Mouse (Mus musculus) intestine, embryonic 14.5 days (tissue): ENCODE measurements at regions not wholly inside any gene's neighbourhood (a gene's known extent, or its start where the extent isn't known, plus 50 kb on each side); places are given as distances from the start of the nearest gene placed in this dataset.

ENCODE experiments used
- ATAC-seq: fragments of 200-750 bp; cut with Nextera tagmentation; replicated peaks from 2 replicates; pipeline ENCODE4 v1.8.0; 2017; ENCODE audit warnings: low read depth, moderate number of reproducible peaks, moderate TSS enrichment, moderate library complexity; ENCODE audit not compliant: low FRiP score, low TSS enrichment
- DNase-seq: peaks from one replicate; pipeline ENCODE4 v3.0.0-alpha.2; 2018; ENCODE audit warnings: low spot score
- H3K27ac ChIP-seq: fragments of 300-500 bp; sonication (generic); 2 replicates; pipeline ENCODE4 v1.5.1; 2014; ENCODE audit warnings: low read depth, mild to moderate bottlenecking, control low read depth
- H3K27me3 ChIP-seq: fragments of 300-500 bp; sonication (generic); replicated peaks from 2 replicates; pipeline ENCODE4 v1.6.1; 2014; ENCODE audit warnings: low read length, control low read depth; ENCODE audit not compliant: control insufficient read depth, insufficient read depth
- H3K36me3 ChIP-seq: fragments of 300-500 bp; sonication (generic); 2 replicates; pipeline ENCODE4 v1.6.1; 2014; ENCODE audit warnings: low read length, control low read depth; ENCODE audit not compliant: control insufficient read depth, insufficient read depth
- H3K4me1 ChIP-seq: fragments of 300-500 bp; sonication (generic); replicated peaks from 2 replicates; pipeline ENCODE4 v1.6.1; 2014; ENCODE audit warnings: low read length, control low read depth, mixed read lengths; ENCODE audit not compliant: control insufficient read depth, insufficient read depth
- H3K4me2 ChIP-seq: fragments of 300-500 bp; sonication (generic); 2 replicates; pipeline ENCODE4 v1.6.1; 2014; ENCODE audit warnings: low read length
- H3K4me3 ChIP-seq: fragments of 300-500 bp; sonication (generic); 2 replicates; pipeline ENCODE4 v1.5.1; 2014; ENCODE audit warnings: low read depth, low read length, control low read depth, mixed read lengths
- H3K9ac ChIP-seq: fragments of 300-500 bp; sonication (generic); 2 replicates; pipeline ENCODE4 v1.6.1; 2014; ENCODE audit warnings: mild to moderate bottlenecking, low read length
- H3K9me3 ChIP-seq: fragments of 300-500 bp; sonication (generic); 2 replicates; pipeline ENCODE4 v1.6.1; 2016; ENCODE audit warnings: low read length, control low read depth; ENCODE audit not compliant: control insufficient read depth
- WGBS: fragments of 180-500 bp; shearing (Covaris S2); extraction: QIAGEN DNeasy Blood & Tissue Kit; methylation state at CpG from one replicate; pipeline ENCODE4 v1.1.7; 2014; 5-methylcytosine and 5-hydroxymethylcytosine counted together

DNA sequence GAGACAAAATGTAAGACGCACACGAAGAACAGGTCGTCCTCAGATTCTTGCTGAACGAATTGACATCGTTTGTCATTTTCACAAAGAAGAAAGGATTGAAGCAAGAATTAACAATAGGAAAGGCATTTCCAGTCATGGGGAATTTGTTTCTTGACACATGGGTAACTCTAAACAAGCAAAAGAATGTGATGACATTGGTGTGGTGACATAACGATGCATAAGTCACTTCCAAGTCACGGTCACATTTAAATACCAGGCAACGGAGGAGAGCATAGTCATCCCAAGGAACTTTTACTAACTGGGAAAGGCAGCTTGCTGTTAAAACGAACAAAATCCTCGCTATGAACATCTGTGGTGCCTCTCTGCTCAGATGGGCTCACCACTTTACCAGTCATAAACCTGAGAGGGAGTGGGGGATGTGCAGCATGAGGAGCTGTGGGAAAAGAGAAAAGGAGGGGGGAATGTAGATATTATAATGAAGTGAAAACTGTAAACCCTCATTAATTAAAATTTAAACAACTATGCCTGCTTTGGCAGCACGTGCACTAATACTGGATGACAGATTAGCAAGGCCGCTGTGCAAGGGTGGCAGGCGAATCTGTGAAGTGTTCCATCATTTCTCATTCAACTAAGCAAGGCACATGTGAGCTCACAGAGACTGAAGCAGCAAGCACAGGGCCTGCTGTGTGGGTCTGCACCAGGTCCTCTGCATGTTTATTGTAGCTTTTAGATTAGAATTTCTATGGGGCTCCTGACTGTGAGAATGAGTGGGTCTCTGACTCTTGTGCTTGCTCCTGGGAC lies 167.2 kb upstream of the Dkk2 start:
- no peak overlapping the region for H3K4me2 ChIP-seq
- ATAC-seq = no peak

DNA sequence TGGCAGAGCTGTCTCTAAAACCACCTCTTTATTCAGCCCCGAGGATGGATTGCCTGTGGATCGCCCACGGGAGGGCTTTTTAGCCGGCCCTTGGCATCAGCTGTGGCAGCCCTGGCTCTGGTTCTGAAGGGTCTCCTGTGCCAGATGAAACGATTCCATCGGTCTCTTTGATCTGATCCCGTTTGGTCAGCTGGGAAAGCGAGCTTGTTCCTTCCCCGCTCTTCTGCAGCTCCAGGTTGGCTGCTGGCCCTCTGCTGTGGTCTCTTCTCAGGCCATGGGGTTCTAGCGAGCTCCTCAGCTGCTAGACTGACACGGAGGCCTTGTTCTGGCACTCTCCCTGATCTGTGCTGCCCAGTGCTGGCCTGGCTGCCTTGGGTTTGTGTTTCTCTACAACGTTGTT lies 165.6 kb upstream of the Dkk2 start:
- no peaks in the 10 kb centered on the region for H3K36me3 ChIP-seq
- no peak overlapping the region for H3K4me2 ChIP-seq
- H3K9ac ChIP-seq = no peak overlapping the region
- H3K9me3 ChIP-seq = no peaks in the 10 kb centered on the region
- no peaks in the 10 kb centered on the region for H3K27me3 ChIP-seq
- ATAC-seq = no peak
- H3K27ac ChIP-seq = no peak overlapping the region
- H3K4me1 ChIP-seq = no peaks in the 10 kb centered on the region
- DNase-seq = no peak
- no peak overlapping the region for H3K4me3 ChIP-seq
- WGBS = 69% methylated on average over 12 of the region's 12 CpGs

More for the DNA sequence above, 167.2 kb upstream of the Dkk2 start:
- no peaks in the 10 kb centered on the region for H3K4me1 ChIP-seq
- H3K27me3 ChIP-seq = no peaks in the 10 kb centered on the region
- WGBS = 84% methylated on average over 13 of the region's 13 CpGs
- H3K9ac ChIP-seq = no peak overlapping the region
- DNase-seq = no peak
- no peaks in the 10 kb centered on the region for H3K9me3 ChIP-seq
- H3K27ac ChIP-seq = no peak overlapping the region
- no peaks in the 10 kb centered on the region for H3K36me3 ChIP-seq
- H3K4me3 ChIP-seq = no peak overlapping the region

DNA sequence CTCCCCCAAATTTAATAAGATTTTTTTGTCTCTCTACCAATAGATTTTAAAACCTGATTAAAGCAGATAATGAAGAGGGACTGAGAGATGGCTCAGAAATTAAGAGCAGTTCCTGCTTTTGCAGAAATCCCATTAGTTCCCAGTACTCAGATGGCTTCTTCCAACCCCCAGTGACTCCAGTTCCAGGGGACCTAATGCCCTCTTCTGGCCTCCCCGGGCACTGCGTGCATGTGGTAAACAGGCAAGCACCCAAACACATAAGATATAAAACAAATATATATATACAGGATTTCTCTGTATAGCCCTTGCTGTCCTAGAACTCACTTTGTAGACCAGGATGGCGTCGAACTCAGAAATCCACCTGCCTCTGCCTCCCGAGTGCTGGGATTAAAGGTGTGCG lies 163.9 kb upstream of the Dkk2 start:
- DNase-seq (no peak), ATAC-seq (no peak)
- H3K4me1 ChIP-seq = no peaks in the 10 kb centered on the region
- no peaks in the 10 kb centered on the region for H3K9me3 ChIP-seq
- H3K27me3 ChIP-seq = no peaks in the 10 kb centered on the region
- H3K4me2 ChIP-seq = no peak overlapping the region
- H3K27ac ChIP-seq = no peak overlapping the region
- no peak overlapping the region for H3K4me3 ChIP-seq
- H3K36me3 ChIP-seq = no peaks in the 10 kb centered on the region
- WGBS = 89% methylated on average over 6 of the region's 6 CpGs
- H3K9ac ChIP-seq = no peak overlapping the region

DNA sequence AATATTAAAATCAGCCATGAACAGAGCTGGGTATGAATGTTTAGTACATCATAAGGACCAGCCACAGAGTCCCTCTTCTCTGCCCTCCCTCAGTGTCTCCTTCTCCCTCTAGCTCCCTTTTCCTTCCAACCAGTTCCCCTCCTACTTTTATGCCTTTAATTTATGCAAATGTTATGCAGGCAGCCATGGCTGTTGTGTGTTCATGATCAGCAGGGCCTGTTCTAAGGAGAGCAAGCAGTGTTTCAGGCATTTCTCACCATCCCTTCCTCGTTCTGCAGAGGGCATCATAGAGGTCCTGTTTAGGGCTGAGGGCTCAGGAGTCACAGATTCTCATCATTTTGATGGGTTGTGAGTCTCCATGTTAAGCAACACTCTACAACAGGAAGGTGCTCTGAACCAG lies 162.4 kb upstream of the Dkk2 start:
- Histone ChIP-seq H3K27ac (no peak overlapping the region), H3K4me1 (no peaks in the 10 kb centered on the region), H3K9me3 (no peaks in the 10 kb centered on the region), H3K36me3 (no peaks in the 10 kb centered on the region), H3K4me3 (no peak overlapping the region), H3K4me2 (no peak overlapping the region), H3K9ac (no peak overlapping the region), H3K27me3 (no peaks in the 10 kb centered on the region)
- ATAC-seq (no peak), DNase-seq (no peak)
- WGBS = 48% methylated on average over 1 of the region's 1 CpGs

DNA sequence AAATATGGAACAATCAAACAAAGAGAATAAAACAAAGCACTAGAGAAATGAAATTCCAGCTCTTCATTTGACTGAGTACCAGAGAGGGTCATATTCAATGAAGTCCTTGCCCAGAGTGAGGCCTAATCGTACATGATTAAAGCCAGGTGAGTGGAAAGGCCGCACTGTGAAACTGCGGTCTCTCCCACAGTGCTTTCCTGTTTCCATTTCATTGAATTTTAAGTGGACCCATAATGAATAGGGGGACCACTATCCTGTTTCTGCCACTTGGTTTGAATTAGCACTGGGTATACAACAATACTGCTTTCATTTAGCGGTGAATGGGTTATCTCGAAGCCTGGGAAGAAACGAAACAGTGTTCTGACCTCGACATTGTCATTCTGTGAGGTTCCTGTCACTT lies 144.2 kb upstream of the Dkk2 start:
- Histone ChIP-seq H3K9me3 (no peaks in the 10 kb centered on the region), H3K4me3 (no peak overlapping the region), H3K27me3 (no peaks in the 10 kb centered on the region), H3K9ac (no peak overlapping the region), H3K36me3 (no peaks in the 10 kb centered on the region), H3K4me2 (no peak overlapping the region), H3K4me1 (peaks cover 5% of the 10 kb centered on the region; the same call in 1 of the 2 replicates), H3K27ac (no peak overlapping the region)
- no peak for DNase-seq
- ATAC-seq = no peak
- WGBS = 81% methylated on average over 7 of the region's 7 CpGs

DNA sequence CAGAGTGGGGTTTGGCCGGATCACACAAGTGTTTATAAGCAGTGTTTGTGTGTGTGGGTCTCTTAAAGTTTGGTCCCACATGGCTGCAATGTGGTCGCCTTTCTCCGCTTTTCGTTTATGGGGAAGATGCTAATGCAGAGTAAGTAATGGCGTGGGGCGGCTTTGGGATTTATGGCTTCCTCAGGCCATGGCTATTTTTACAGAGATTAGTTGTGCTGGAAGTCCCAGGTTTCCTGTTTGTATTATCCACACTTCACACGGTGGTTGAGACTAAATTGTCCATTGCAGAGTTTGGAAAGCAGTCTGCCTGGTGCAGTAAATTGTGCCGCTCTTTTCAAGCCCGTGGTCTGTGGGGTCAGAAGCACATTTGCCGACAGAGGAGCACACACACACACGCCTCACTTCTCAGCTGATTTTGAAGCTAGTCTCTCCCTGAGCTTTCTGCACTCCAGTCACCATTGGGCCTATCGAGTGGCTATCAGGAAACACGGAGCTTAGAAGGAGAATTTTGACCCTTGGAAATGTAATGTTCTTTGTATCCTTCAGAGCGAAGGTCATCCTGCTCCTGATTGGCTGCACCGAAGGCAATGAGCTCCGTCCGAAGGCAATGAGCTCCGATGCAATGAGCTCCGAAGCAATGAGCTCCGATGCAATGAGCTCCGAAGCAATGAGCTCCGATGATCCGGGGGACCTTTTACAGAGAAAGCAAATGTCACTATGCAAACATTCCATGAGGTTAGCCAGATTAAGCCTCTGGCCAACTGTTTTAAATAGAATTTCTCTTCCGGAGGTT lies 142.9 kb upstream of the Dkk2 start:
- WGBS = 33% methylated on average over 24 of the region's 24 CpGs
- ATAC-seq = no peak
- H3K27ac ChIP-seq = no peak overlapping the region; the same call in 1 of the 2 replicates
- H3K4me1 ChIP-seq = peaks cover 5% of the 10 kb centered on the region; the same call in 1 of the 2 replicates
- peak; percentile 64 for DNase-seq
- peak overlapping the region; percentile 45 for H3K4me2 ChIP-seq
- no peaks in the 10 kb centered on the region for H3K27me3 ChIP-seq
- H3K4me3 ChIP-seq = peak overlapping the region; percentile 15; the same call in 1 of the 2 replicates
- no peaks in the 10 kb centered on the region for H3K36me3 ChIP-seq
- H3K9me3 ChIP-seq = no peaks in the 10 kb centered on the region
- no peak overlapping the region for H3K9ac ChIP-seq

DNA sequence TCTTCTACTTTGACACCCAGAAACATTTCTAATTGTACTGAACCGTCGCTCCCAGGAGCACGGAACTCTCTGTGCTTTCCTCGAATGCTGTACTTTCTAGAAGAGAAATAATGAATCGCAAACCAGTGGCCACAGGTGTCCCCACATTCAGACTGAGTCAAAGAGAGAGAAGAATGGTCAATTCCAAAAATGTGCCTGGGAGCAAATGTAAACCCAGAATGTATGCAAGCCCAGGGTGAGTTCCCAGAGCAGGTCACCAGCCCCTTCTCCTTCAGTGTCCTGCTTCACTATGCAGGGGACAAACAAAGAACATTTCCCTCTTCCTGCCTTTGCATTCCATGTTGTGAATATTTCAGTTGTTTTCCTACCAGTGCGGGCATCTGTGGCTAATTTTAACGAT lies 141.7 kb upstream of the Dkk2 start:
- no peaks in the 10 kb centered on the region for H3K9me3 ChIP-seq
- no peak overlapping the region for H3K4me2 ChIP-seq
- H3K4me3 ChIP-seq = no peak overlapping the region
- DNase-seq (no peak), ATAC-seq (no peak)
- 84% methylated on average over 7 of the region's 7 CpGs for WGBS
- no peaks in the 10 kb centered on the region for H3K27me3 ChIP-seq
- peaks cover 5% of the 10 kb centered on the region; the same call in 1 of the 2 replicates for H3K4me1 ChIP-seq
- no peaks in the 10 kb centered on the region for H3K36me3 ChIP-seq
- H3K27ac ChIP-seq = no peak overlapping the region
- no peak overlapping the region for H3K9ac ChIP-seq

DNA sequence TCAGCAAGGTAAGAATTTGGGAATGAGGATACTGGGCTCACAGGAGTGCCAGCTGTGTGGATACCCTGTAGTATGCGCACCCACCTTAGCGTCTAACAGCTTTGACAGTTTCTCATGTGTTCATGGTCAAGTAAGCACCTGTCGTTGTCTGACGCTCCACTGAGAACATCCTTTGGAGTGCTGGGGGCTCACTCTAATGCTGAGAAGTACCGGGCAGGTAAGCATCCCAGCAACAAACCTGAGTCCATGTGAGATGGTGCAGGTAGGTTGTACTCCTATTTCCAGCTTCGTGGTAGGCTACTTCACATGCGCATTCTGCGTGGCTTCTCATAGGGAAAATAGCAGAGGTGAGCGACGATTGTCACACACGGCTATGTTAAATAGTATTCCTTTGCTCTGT lies 129.3 kb upstream of the Dkk2 start:
- H3K36me3 ChIP-seq = no peaks in the 10 kb centered on the region
- H3K9me3 ChIP-seq = no peaks in the 10 kb centered on the region
- ATAC-seq (no peak), DNase-seq (no peak)
- H3K4me1 ChIP-seq = no peaks in the 10 kb centered on the region
- 97% methylated on average over 11 of the region's 11 CpGs for WGBS
- no peak overlapping the region for H3K27ac ChIP-seq
- H3K27me3 ChIP-seq = no peaks in the 10 kb centered on the region
- no peak overlapping the region for H3K9ac ChIP-seq
- no peak overlapping the region for H3K4me2 ChIP-seq
- H3K4me3 ChIP-seq = no peak overlapping the region
